Mouse (Mus musculus): Measurements from ENCODE around the gene Ankef1. TPM values are rescaled to one million over a fixed set of nuclear protein-coding genes. Genes with fewer than 3 reads are reported as not detected.

Ankef1 gene
- polyA plus RNA-seq (2011; ENCODE audit: insufficient read depth, insufficient read length, low replicate concordance, missing spikeins): 1.0 TPM in 1 of 2 replicates, not detected in the other

DNA sequence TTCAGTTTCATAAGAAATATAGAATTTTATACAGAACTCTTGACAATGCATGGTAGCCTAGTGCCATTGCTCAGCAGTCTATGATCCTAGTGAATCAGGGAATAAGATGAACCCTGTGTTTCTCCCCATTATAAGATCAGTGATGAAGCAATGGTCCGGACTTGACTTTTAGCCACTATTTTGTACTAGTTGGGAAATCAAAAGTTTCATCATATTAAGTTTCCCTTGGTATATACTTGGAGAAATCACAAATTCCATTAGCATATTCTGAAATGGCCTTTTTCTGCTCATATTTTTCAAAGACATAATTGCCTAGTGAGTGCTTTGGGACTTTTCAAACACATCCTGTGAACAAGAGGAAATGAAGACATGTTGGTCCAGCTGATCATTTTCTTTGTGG lies at the start of gene Ankef1:
Gene Ankef1, plus strand, starts transcription at position 260 of the 400 bp plus-strand sequence.
- WGBS: 59% methylated on average over 1 of the region's 1 CpGs
- TF ChIP-seq CTCF (IDR thresholded peaks at IDR 0.05; ENCODE audit: control insufficient read depth, insufficient read depth, low read length) (no peak), POLR2A (IDR thresholded peaks at IDR 0.05; ENCODE audit: borderline replicate concordance, control insufficient read depth, low read depth, low read length) (no peak)
- no peak within 1 kb of the TSS for H3K4me3 ChIP-seq (replicated peaks; ENCODE audit: control insufficient read depth, low read depth, low read length)
- H3K27ac ChIP-seq (ENCODE audit: control insufficient read depth, insufficient read depth, low read depth, low read length, poor library complexity): no peak within 1 kb of the TSS
- no peaks in the 10 kb centered on the region for H3K4me1 ChIP-seq (ENCODE audit: control insufficient read depth, insufficient read depth, low read length)

DNA sequence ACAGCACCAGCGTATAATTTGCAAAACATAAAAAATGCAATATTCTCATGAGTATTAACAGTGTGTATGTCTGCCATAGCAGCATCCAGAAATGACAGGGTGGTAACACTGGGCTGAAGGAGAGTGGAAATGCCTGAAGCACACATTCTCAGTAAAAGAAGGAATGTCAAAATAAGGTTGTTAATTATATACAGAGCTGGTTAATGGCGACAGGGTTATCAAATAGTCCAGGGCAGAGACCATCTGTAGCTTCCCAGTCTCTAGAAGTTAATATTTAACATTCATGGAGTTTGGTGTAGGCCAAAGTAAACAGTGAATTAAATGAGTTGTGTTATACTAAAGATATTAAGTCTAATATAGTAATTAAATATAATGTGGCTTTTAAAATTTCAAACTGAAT lies 45.2 kb upstream of the Ankef1 start:
- TF ChIP-seq POLR2A (IDR thresholded peaks at IDR 0.05; ENCODE audit: borderline replicate concordance, control insufficient read depth, low read depth, low read length) (no peak), CTCF (IDR thresholded peaks at IDR 0.05; ENCODE audit: control insufficient read depth, insufficient read depth, low read length) (no peak)
- Histone ChIP-seq H3K27ac (ENCODE audit: control insufficient read depth, insufficient read depth, low read depth, low read length, poor library complexity) (no peak overlapping the region), H3K4me1 (ENCODE audit: control insufficient read depth, insufficient read depth, low read length) (no peaks in the 10 kb centered on the region), H3K4me3 (replicated peaks; ENCODE audit: control insufficient read depth, low read depth, low read length) (no peak overlapping the region)
- WGBS: 75% methylated on average over 2 of the region's 2 CpGs

DNA sequence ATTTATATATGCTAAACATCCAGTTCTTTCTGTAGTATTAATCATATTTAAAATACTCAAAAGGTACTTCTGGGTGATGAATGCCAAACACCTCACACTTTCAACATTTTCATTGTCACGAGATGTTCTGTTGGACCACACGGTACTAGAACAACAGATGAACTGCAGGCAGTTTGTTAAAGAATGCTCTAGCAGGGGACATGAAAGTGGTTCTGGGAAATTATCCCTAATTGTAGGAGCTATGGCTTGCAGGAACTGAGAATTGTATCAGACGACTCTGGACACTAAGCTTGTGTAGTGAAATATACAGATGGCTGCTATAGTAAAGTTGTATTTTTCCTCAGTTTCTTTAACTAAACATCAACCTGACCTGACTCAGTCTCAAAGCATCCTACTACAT lies 44.8 kb upstream of the Ankef1 start:
- H3K27ac ChIP-seq (ENCODE audit: control insufficient read depth, insufficient read depth, low read depth, low read length, poor library complexity): no peak overlapping the region
- WGBS: 79% methylated on average over 3 of the region's 3 CpGs
- H3K4me3 ChIP-seq (replicated peaks; ENCODE audit: control insufficient read depth, low read depth, low read length): no peak overlapping the region
- no peaks in the 10 kb centered on the region for H3K4me1 ChIP-seq (ENCODE audit: control insufficient read depth, insufficient read depth, low read length)
- TF ChIP-seq POLR2A (IDR thresholded peaks at IDR 0.05; ENCODE audit: borderline replicate concordance, control insufficient read depth, low read depth, low read length): no peak
- TF ChIP-seq CTCF (IDR thresholded peaks at IDR 0.05; ENCODE audit: control insufficient read depth, insufficient read depth, low read length): no peak

DNA sequence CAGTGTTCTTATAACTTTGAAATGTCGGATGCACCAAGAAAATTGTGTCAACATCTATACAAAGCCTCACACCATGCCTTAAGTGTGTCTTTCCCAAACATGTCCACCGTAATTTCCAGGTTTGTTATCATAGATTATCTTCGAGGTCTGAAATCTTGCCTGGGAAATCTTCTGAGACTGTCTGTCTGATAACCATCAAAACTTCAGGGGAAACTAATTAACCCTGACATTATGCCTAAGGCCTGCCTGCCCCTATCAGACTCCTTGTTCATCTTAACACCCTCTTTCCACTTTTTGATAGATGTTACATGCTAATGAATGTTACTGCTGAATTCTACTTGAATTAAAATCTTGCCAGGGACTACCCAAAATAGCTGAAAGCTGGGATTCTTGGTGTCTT lies 24.1 kb upstream of the Ankef1 start:
- no peaks in the 10 kb centered on the region for H3K4me1 ChIP-seq (ENCODE audit: control insufficient read depth, insufficient read depth, low read length)
- WGBS: 66% methylated on average over 3 of the region's 3 CpGs

DNA sequence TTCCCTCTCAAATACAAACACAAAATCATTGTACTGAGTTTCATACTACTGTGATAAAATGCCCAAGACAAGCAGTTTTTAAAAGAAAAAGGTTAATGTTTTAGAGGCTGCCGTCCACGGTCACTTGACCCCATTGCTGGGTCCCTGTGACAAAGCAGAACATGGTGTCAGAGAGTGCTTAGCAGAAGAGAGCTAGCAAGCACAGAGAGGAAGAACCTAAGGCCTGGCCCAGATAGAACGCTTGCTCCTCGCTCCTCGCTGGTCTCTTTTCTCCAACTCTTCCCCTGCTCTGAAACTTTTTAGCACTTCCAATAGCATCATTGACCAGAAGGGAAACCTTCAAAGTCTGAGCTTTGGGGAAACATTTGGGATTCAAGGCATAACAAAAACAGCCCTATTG lies 19.4 kb upstream of the Ankef1 start:
- H3K27ac ChIP-seq (ENCODE audit: control insufficient read depth, insufficient read depth, low read depth, low read length, poor library complexity): no peak overlapping the region
- H3K4me3 ChIP-seq (replicated peaks; ENCODE audit: control insufficient read depth, low read depth, low read length): no peak overlapping the region
- H3K4me1 ChIP-seq (ENCODE audit: control insufficient read depth, insufficient read depth, low read length): no peaks in the 10 kb centered on the region
- 85% methylated on average over 5 of the region's 5 CpGs for WGBS
- no peak for TF ChIP-seq POLR2A (IDR thresholded peaks at IDR 0.05; ENCODE audit: borderline replicate concordance, control insufficient read depth, low read depth, low read length)
- no peak for TF ChIP-seq CTCF (IDR thresholded peaks at IDR 0.05; ENCODE audit: control insufficient read depth, insufficient read depth, low read length)

More for the DNA sequence above, 24.1 kb upstream of the Ankef1 start:
- no peak overlapping the region for H3K4me3 ChIP-seq (replicated peaks; ENCODE audit: control insufficient read depth, low read depth, low read length)
- TF ChIP-seq CTCF (IDR thresholded peaks at IDR 0.05; ENCODE audit: control insufficient read depth, insufficient read depth, low read length) (no peak), POLR2A (IDR thresholded peaks at IDR 0.05; ENCODE audit: borderline replicate concordance, control insufficient read depth, low read depth, low read length) (no peak)
- no peak overlapping the region for H3K27ac ChIP-seq (ENCODE audit: control insufficient read depth, insufficient read depth, low read depth, low read length, poor library complexity)

DNA sequence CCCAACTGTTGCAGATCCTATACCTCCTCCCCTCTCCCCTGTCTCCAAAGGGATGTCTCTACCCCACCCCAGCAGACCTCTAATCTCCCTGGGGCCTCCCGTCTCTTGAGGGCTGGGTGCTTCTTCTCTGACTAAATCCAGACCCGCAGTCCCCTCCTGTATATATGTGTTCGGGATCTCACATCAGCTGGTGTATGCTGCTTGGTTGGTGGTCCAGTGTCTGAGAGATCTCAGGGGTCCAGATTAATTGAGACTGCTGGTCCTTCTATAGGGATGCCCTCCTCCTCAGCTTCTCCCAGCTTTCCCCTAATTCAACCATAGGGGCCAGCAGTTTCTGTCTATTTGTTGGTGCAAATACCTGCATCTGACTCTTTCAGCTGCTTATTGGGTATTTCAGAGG lies 18.7 kb upstream of the Ankef1 start:
- WGBS: 81% methylated on average over 3 of the region's 3 CpGs
- no peaks in the 10 kb centered on the region for H3K4me1 ChIP-seq (ENCODE audit: control insufficient read depth, insufficient read depth, low read length)
- H3K27ac ChIP-seq (ENCODE audit: control insufficient read depth, insufficient read depth, low read depth, low read length, poor library complexity): no peak overlapping the region
- TF ChIP-seq POLR2A (IDR thresholded peaks at IDR 0.05; ENCODE audit: borderline replicate concordance, control insufficient read depth, low read depth, low read length) (no peak), CTCF (IDR thresholded peaks at IDR 0.05; ENCODE audit: control insufficient read depth, insufficient read depth, low read length) (no peak)
- no peak overlapping the region for H3K4me3 ChIP-seq (replicated peaks; ENCODE audit: control insufficient read depth, low read depth, low read length)

DNA sequence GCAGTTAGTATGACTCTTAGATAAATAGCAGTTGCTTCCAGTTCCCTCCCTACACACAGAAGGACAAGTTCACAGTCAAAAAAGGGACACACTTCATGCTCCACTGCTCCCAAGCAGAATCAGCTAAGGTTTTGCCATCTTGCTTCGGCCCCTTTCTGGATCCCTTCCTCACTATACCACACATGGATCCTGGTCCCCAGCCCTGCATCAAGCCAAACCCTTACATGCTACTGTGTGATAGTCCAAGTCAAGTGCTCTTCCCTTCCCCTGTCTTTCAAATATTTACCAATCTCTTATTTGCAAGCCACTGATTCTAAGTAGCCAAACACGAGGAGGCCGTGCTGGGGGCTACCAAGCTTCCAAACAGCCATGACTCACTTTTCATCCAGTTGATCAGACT lies 16.8 kb upstream of the Ankef1 start:
- Histone ChIP-seq H3K4me1 (ENCODE audit: control insufficient read depth, insufficient read depth, low read length) (no peaks in the 10 kb centered on the region), H3K4me3 (replicated peaks; ENCODE audit: control insufficient read depth, low read depth, low read length) (no peak overlapping the region), H3K27ac (ENCODE audit: control insufficient read depth, insufficient read depth, low read depth, low read length, poor library complexity) (no peak overlapping the region)
- 61% methylated on average over 3 of the region's 3 CpGs for WGBS
- TF ChIP-seq POLR2A (IDR thresholded peaks at IDR 0.05; ENCODE audit: borderline replicate concordance, control insufficient read depth, low read depth, low read length) (no peak), CTCF (IDR thresholded peaks at IDR 0.05; ENCODE audit: control insufficient read depth, insufficient read depth, low read length) (no peak)

DNA sequence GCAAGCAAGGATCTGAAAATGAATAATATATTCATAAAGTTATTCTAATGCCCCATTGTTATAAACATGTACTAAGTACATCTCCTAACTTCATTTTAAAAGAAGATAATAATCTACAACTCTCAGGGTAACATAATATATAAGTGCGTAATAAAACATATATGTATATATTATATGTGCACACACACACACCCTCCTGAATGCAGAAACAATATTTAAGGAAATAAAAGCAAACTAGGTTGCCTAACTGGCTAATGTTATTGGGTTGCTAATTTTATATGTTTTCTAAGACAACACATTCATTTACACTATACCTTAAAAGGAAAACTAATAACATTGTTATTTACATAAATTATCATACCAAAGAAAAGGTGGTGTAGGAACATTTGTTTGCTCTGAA lies 16.3 kb upstream of the Ankef1 start:
- WGBS: 74% methylated on average over 1 of the region's 1 CpGs
- Histone ChIP-seq H3K4me1 (ENCODE audit: control insufficient read depth, insufficient read depth, low read length) (no peaks in the 10 kb centered on the region), H3K4me3 (replicated peaks; ENCODE audit: control insufficient read depth, low read depth, low read length) (no peak overlapping the region), H3K27ac (ENCODE audit: control insufficient read depth, insufficient read depth, low read depth, low read length, poor library complexity) (no peak overlapping the region)
- no peak for TF ChIP-seq CTCF (IDR thresholded peaks at IDR 0.05; ENCODE audit: control insufficient read depth, insufficient read depth, low read length)
- no peak for TF ChIP-seq POLR2A (IDR thresholded peaks at IDR 0.05; ENCODE audit: borderline replicate concordance, control insufficient read depth, low read depth, low read length)

Measured in bone marrow, adult 2 months (tissue).